Mouse (Mus musculus): ENCODE data around the gene 4930544G11Rik.

Gene 4930544G11Rik

GRCm38 (mm10) chr6:65952309-65952708 lies at the start of gene 4930544G11Rik:
Gene 4930544G11Rik (plus strand): TSS chr6:65952609.
- DNase-seq (ENCODE audit: low spot score in 2 of 2), result no peak

GRCm38 (mm10) chr6:65906657-65907182 lies 45.7 kb upstream of the 4930544G11Rik start:
- no peak for DNase-seq (ENCODE audit: low spot score in 2 of 2)

- no peak for DNase-seq (ENCODE audit: low spot score in 2 of 2)
These were observed 37.0 kb upstream of the 4930544G11Rik start for GRCm38 (mm10) chr6:65915421-65915820.

- DNase-seq (ENCODE audit: low spot score in 2 of 2), result no peak
These were observed 30.7 kb upstream of the 4930544G11Rik start for GRCm38 (mm10) chr6:65921703-65922102.

- DNase-seq (ENCODE audit: low spot score in 2 of 2), result no peak
These were observed 28.8 kb upstream of the 4930544G11Rik start for GRCm38 (mm10) chr6:65923501-65924084.

- no peak for DNase-seq (ENCODE audit: low spot score in 2 of 2)
These were observed 26.6 kb upstream of the 4930544G11Rik start for GRCm38 (mm10) chr6:65925737-65926333.

GRCm38 (mm10) chr6:65930523-65930922 lies 21.9 kb upstream of the 4930544G11Rik start:
- DNase-seq (ENCODE audit: low spot score in 2 of 2), result no peak

- no peak for DNase-seq (ENCODE audit: low spot score in 2 of 2)
These were observed 19.6 kb upstream of the 4930544G11Rik start for GRCm38 (mm10) chr6:65932776-65933175.

GRCm38 (mm10) chr6:65933177-65933576 lies 19.2 kb upstream of the 4930544G11Rik start:
- DNase-seq (ENCODE audit: low spot score in 2 of 2), result no peak

- DNase-seq (ENCODE audit: low spot score in 2 of 2), result no peak
These were observed 16.7 kb upstream of the 4930544G11Rik start for GRCm38 (mm10) chr6:65935566-65936281.

GRCm38 (mm10) chr6:65950492-65950891 lies 1.9 kb upstream of the 4930544G11Rik start:
- no peak for DNase-seq (ENCODE audit: low spot score in 2 of 2)

- no peak for DNase-seq (ENCODE audit: low spot score in 2 of 2)
These were observed 17.1 kb downstream of the 4930544G11Rik start for GRCm38 (mm10) chr6:65969386-65970111.

GRCm38 (mm10) chr6:65970410-65970809 lies 18.0 kb downstream of the 4930544G11Rik start:
- no peak for DNase-seq (ENCODE audit: low spot score in 2 of 2)

GRCm38 (mm10) chr6:65992081-65992480 lies 39.7 kb downstream of the 4930544G11Rik start:
- DNase-seq (ENCODE audit: low spot score in 2 of 2), result no peak

GRCm38 (mm10) chr6:65998343-65998742 lies 45.9 kb downstream of the 4930544G11Rik start:
- DNase-seq (ENCODE audit: low spot score in 2 of 2), result peak in 1 of 2 experiments; percentile 2

All from spleen, postnatal 36 days (tissue).